Mouse (Mus musculus) heart, embryonic 13.5 days (tissue): ENCODE measurements around the gene Wasf1. TPM values are rescaled to one million over a fixed set of nuclear protein-coding genes. Genes with fewer than 3 reads are reported as not detected.

Experiments
- ATAC-seq: fragments of 200-750 bp; cut with Nextera tagmentation; 2 replicates; pipeline ENCODE4 v1.8.0; 2017; ENCODE audit warnings: moderate TSS enrichment; ENCODE audit not compliant: insufficient number of reproducible peaks, low FRiP score, low TSS enrichment; ENCODE audit errors: extremely low read depth
- H3K27ac ChIP-seq: fragments of 300-500 bp; sonication (generic); replicated peaks from 2 replicates; pipeline ENCODE4 v1.5.1; 2015; ENCODE audit warnings: moderate library complexity, mild to moderate bottlenecking, inconsistent platforms
- H3K27me3 ChIP-seq: fragments of 300-500 bp; sonication (generic); replicated peaks from 2 replicates; pipeline ENCODE4 v1.6.1; 2015; ENCODE audit warnings: mild to moderate bottlenecking, inconsistent platforms
- H3K36me3 ChIP-seq: fragments of 300-500 bp; sonication (generic); 2 replicates; pipeline ENCODE4 v1.6.1; 2015; ENCODE audit warnings: mild to moderate bottlenecking, inconsistent platforms
- H3K4me1 ChIP-seq: fragments of 300-500 bp; sonication (generic); 2 replicates; pipeline ENCODE4 v1.6.1; 2015; ENCODE audit warnings: inconsistent platforms
- H3K4me2 ChIP-seq: fragments of 300-500 bp; sonication (generic); 2 replicates; pipeline ENCODE4 v1.6.1; 2015; ENCODE audit warnings: inconsistent platforms, mild to moderate bottlenecking, moderate library complexity
- H3K4me3 ChIP-seq: fragments of 300-500 bp; sonication (generic); 2 replicates; pipeline ENCODE4 v1.5.1; 2015; ENCODE audit warnings: moderate library complexity, mild to moderate bottlenecking, inconsistent platforms
- H3K9ac ChIP-seq: fragments of 300-500 bp; sonication (generic); 2 replicates; pipeline ENCODE4 v1.6.1; 2015; ENCODE audit warnings: inconsistent platforms, mild to moderate bottlenecking, moderate library complexity
- H3K9me3 ChIP-seq: fragments of 300-500 bp; sonication (generic); 2 replicates; pipeline ENCODE4 v1.6.1; 2016; ENCODE audit warnings: inconsistent platforms
- WGBS: fragments of 180-500 bp; shearing (Covaris S2); methylation state at CpG from one replicate; pipeline ENCODE4 v1.1.7; 2015; ENCODE audit warnings: mixed read lengths; 5-methylcytosine and 5-hydroxymethylcytosine counted together
- polyA plus RNA-seq: library from polyadenylated mRNA; unstranded; fragments of >200 nt; fragmentation: Nextera tagmentation; extraction: Ambion mirVana; gene quantifications from 2 replicates; pipeline ENCODE4 v1.2.1, GENCODE M21; 2015

Wasf1 gene
- polyA plus RNA-seq = 12.7 and 13.2 TPM in 2 replicates

GRCm38 (mm10) chr10:40882831-40883643, at the start of gene Wasf1, which contains the start of gene Cdc40:
Gene Wasf1, plus strand, starts transcription at chr10:40883475.
Gene Cdc40, minus strand, starts transcription at chr10:40883311.
- Histone ChIP-seq H3K27ac (peak within 1 kb of the TSS; percentile 92), H3K4me1 (peaks cover 44% of the 10 kb centered on the region), H3K9me3 (no peaks in the 10 kb centered on the region), H3K36me3 (peaks cover 7% of the 10 kb centered on the region), H3K4me2 (peak within 1 kb of the TSS; percentile 92), H3K4me3 (peak within 1 kb of the TSS; percentile 96), H3K27me3 (no peaks in the 10 kb centered on the region), H3K9ac (peak within 1 kb of the TSS; percentile 93)
- WGBS = under 1% methylated on average over 44 of the region's 44 CpGs
- peak; percentile 97 for ATAC-seq

- H3K4me3 ChIP-seq = no peak overlapping the region
- WGBS = 84% methylated on average over 5 of the region's 5 CpGs
- peaks cover 14% of the 10 kb centered on the region for H3K4me1 ChIP-seq
- H3K27ac ChIP-seq = no peak overlapping the region
- no peak overlapping the region for H3K4me2 ChIP-seq
- H3K9me3 ChIP-seq = no peaks in the 10 kb centered on the region
- H3K36me3 ChIP-seq = peaks cover 80% of the 10 kb centered on the region
- H3K9ac ChIP-seq = no peak overlapping the region
- no peak for ATAC-seq
- no peaks in the 10 kb centered on the region for H3K27me3 ChIP-seq
Measured at GRCm38 (mm10) chr10:40840086-40840485, 43.2 kb upstream of the Wasf1 start.

- H3K27me3 ChIP-seq = no peaks in the 10 kb centered on the region
- peak overlapping the region; percentile 57 for H3K4me2 ChIP-seq
- WGBS = 63% methylated on average over 5 of the region's 5 CpGs
- peak overlapping the region; percentile 69 for H3K9ac ChIP-seq
- peaks cover 18% of the 10 kb centered on the region for H3K4me1 ChIP-seq
- H3K27ac ChIP-seq = peak overlapping the region; percentile 73
- ATAC-seq = no peak
- peaks cover 85% of the 10 kb centered on the region for H3K36me3 ChIP-seq
- no peaks in the 10 kb centered on the region for H3K9me3 ChIP-seq
- no peak overlapping the region for H3K4me3 ChIP-seq
Measured at GRCm38 (mm10) chr10:40843841-40844240, 39.4 kb upstream of the Wasf1 start.

GRCm38 (mm10) chr10:40844546-40844945, 38.7 kb upstream of the Wasf1 start:
- peak overlapping the region; percentile 61; the same call in 1 of the 2 replicates for H3K9ac ChIP-seq
- ATAC-seq = no peak
- H3K4me3 ChIP-seq = peak overlapping the region; percentile 20; the same call in 1 of the 2 replicates
- no peaks in the 10 kb centered on the region for H3K27me3 ChIP-seq
- H3K4me1 ChIP-seq = peaks cover 18% of the 10 kb centered on the region
- 38% methylated on average over 10 of the region's 10 CpGs for WGBS
- H3K27ac ChIP-seq = peak overlapping the region; percentile 73
- peak overlapping the region; percentile 57 for H3K4me2 ChIP-seq
- H3K9me3 ChIP-seq = no peaks in the 10 kb centered on the region
- H3K36me3 ChIP-seq = peaks cover 87% of the 10 kb centered on the region

GRCm38 (mm10) chr10:40845626-40846025, 37.6 kb upstream of the Wasf1 start:
- no peaks in the 10 kb centered on the region for H3K9me3 ChIP-seq
- H3K27ac ChIP-seq = no peak overlapping the region
- peaks cover 87% of the 10 kb centered on the region for H3K36me3 ChIP-seq
- H3K4me3 ChIP-seq = no peak overlapping the region
- no peaks in the 10 kb centered on the region for H3K27me3 ChIP-seq
- no peak overlapping the region for H3K4me2 ChIP-seq
- ATAC-seq = no peak
- H3K4me1 ChIP-seq = peaks cover 18% of the 10 kb centered on the region
- no peak overlapping the region for H3K9ac ChIP-seq
- 65% methylated on average over 6 of the region's 6 CpGs for WGBS

GRCm38 (mm10) chr10:40847176-40847874, 36.0 kb upstream of the Wasf1 start:
- H3K27me3 ChIP-seq = no peaks in the 10 kb centered on the region
- H3K9me3 ChIP-seq = no peaks in the 10 kb centered on the region
- peaks cover 77% of the 10 kb centered on the region for H3K36me3 ChIP-seq
- no peak overlapping the region for H3K4me2 ChIP-seq
- H3K4me1 ChIP-seq = peaks cover 18% of the 10 kb centered on the region
- no peak overlapping the region for H3K27ac ChIP-seq
- ATAC-seq = no peak
- H3K4me3 ChIP-seq = no peak overlapping the region
- WGBS = 85% methylated on average over 10 of the region's 10 CpGs
- H3K9ac ChIP-seq = no peak overlapping the region

- no peak overlapping the region for H3K27ac ChIP-seq
- WGBS = 86% methylated on average over 2 of the region's 2 CpGs
- peaks cover 1% of the 10 kb centered on the region for H3K4me1 ChIP-seq
- H3K9me3 ChIP-seq = no peaks in the 10 kb centered on the region
- H3K36me3 ChIP-seq = peaks cover 51% of the 10 kb centered on the region
- no peak overlapping the region for H3K4me3 ChIP-seq
- H3K4me2 ChIP-seq = no peak overlapping the region
- H3K9ac ChIP-seq = no peak overlapping the region
- no peaks in the 10 kb centered on the region for H3K27me3 ChIP-seq
- ATAC-seq = no peak
Measured at GRCm38 (mm10) chr10:40850644-40851043, 32.6 kb upstream of the Wasf1 start.

GRCm38 (mm10) chr10:40851138-40851537, 32.1 kb upstream of the Wasf1 start:
- Histone ChIP-seq H3K9me3 (no peaks in the 10 kb centered on the region), H3K27me3 (no peaks in the 10 kb centered on the region)

GRCm38 (mm10) chr10:40855616-40856015, 27.7 kb upstream of the Wasf1 start:
- peaks cover 9% of the 10 kb centered on the region for H3K4me1 ChIP-seq
- H3K27me3 ChIP-seq = no peaks in the 10 kb centered on the region
- H3K9ac ChIP-seq = no peak overlapping the region
- H3K4me2 ChIP-seq = no peak overlapping the region
- no peak for ATAC-seq
- H3K4me3 ChIP-seq = no peak overlapping the region
- no peak overlapping the region for H3K27ac ChIP-seq
- no peaks in the 10 kb centered on the region for H3K9me3 ChIP-seq
- peaks cover 17% of the 10 kb centered on the region; the same call in 1 of the 2 replicates for H3K36me3 ChIP-seq
- WGBS = 51% methylated on average over 2 of the region's 2 CpGs

More at GRCm38 (mm10) chr10:40851138-40851537, 32.1 kb upstream of the Wasf1 start:
- Histone ChIP-seq H3K4me1 (no peaks in the 10 kb centered on the region), H3K4me2 (no peak overlapping the region), H3K4me3 (no peak overlapping the region), H3K27ac (no peak overlapping the region), H3K9ac (no peak overlapping the region), H3K36me3 (peaks cover 49% of the 10 kb centered on the region)
- no peak for ATAC-seq

- no peaks in the 10 kb centered on the region for H3K9me3 ChIP-seq
- H3K4me3 ChIP-seq = no peak overlapping the region
- H3K27me3 ChIP-seq = no peaks in the 10 kb centered on the region
- H3K4me2 ChIP-seq = no peak overlapping the region
- no peak overlapping the region for H3K27ac ChIP-seq
- no peak overlapping the region for H3K9ac ChIP-seq
- H3K36me3 ChIP-seq = peaks cover 11% of the 10 kb centered on the region; the same call in 1 of the 2 replicates
- WGBS = 72% methylated on average over 7 of the region's 7 CpGs
- ATAC-seq = no peak
- H3K4me1 ChIP-seq = peaks cover 9% of the 10 kb centered on the region
Measured at GRCm38 (mm10) chr10:40856703-40857102, 26.6 kb upstream of the Wasf1 start.

GRCm38 (mm10) chr10:40857599-40857998, 25.7 kb upstream of the Wasf1 start:
- Histone ChIP-seq H3K27me3 (no peaks in the 10 kb centered on the region), H3K4me1 (peaks cover 14% of the 10 kb centered on the region), H3K36me3 (peaks cover 14% of the 10 kb centered on the region), H3K27ac (no peak overlapping the region; the same call in 1 of the 2 replicates), H3K9me3 (no peaks in the 10 kb centered on the region), H3K9ac (no peak overlapping the region), H3K4me2 (no peak overlapping the region), H3K4me3 (no peak overlapping the region)
- 58% methylated on average over 8 of the region's 8 CpGs for WGBS
- ATAC-seq = no peak
